Mouse (Mus musculus) frontal cortex, postnatal 10 days (tissue): ENCODE data around the gene Egln2.

Source experiments
- DNase-seq, 2 experiments: peaks; one replicate each; pipeline ENCODE4 v3.0.0; 2022; ENCODE audit warnings: low spot score in 2 of 2, mixed read lengths in 1 of 2

The Egln2 gene

GRCm38 (mm10) chr7:27166614-27167474 lies at the start of gene Egln2:
Gene Egln2, minus strand, starts transcription at chr7:27166802.
- peak; percentile 90 to 94 for DNase-seq

GRCm38 (mm10) chr7:27212626-27213025 lies 46.0 kb upstream of the Egln2 start:
- no peak for DNase-seq

GRCm38 (mm10) chr7:27203730-27204449 lies 37.3 kb upstream of the Egln2 start:
- DNase-seq, result no peak

- DNase-seq, result no peak
Measured at GRCm38 (mm10) chr7:27198779-27199178, 32.2 kb upstream of the Egln2 start.

- no peak for DNase-seq
Measured at GRCm38 (mm10) chr7:27198355-27198754, 31.8 kb upstream of the Egln2 start.

- DNase-seq, result no peak
Measured at GRCm38 (mm10) chr7:27197634-27198033, 31.0 kb upstream of the Egln2 start.

GRCm38 (mm10) chr7:27197136-27197535 lies 30.5 kb upstream of the Egln2 start:
- DNase-seq, result no peak

GRCm38 (mm10) chr7:27195681-27196611 lies 29.3 kb upstream of the Egln2 start, which contains the start of the genes BC024978 and Snrpa:
Gene BC024978, plus strand, starts transcription at chr7:27195781.
Gene Snrpa, minus strand, starts transcription at chr7:27196271.
- peak; percentile 96 to 100 for DNase-seq

GRCm38 (mm10) chr7:27193731-27194130 lies 27.1 kb upstream of the Egln2 start:
- DNase-seq, result no peak

- no peak for DNase-seq
Measured at GRCm38 (mm10) chr7:27192434-27192833, 25.8 kb upstream of the Egln2 start.

GRCm38 (mm10) chr7:27189271-27189931 lies 22.8 kb upstream of the Egln2 start:
- DNase-seq, result no peak

- no peak for DNase-seq
Measured at GRCm38 (mm10) chr7:27185986-27186385, 19.4 kb upstream of the Egln2 start.

GRCm38 (mm10) chr7:27184964-27185363 lies 18.4 kb upstream of the Egln2 start:
- DNase-seq, result no peak

- no peak for DNase-seq
Measured at GRCm38 (mm10) chr7:27182498-27182897, 15.9 kb upstream of the Egln2 start.

GRCm38 (mm10) chr7:27180837-27181695 lies 14.5 kb upstream of the Egln2 start, which contains the start of the genes Gm21983 and Mia:
Gene Gm21983, minus strand, starts transcription at chr7:27181086.
Gene Mia, minus strand, starts transcription at chr7:27181157.
- DNase-seq, result no peak

- DNase-seq, result no peak
Measured at GRCm38 (mm10) chr7:27180036-27180435, 13.4 kb upstream of the Egln2 start.

- DNase-seq, result no peak
Measured at GRCm38 (mm10) chr7:27179217-27179918, 12.8 kb upstream of the Egln2 start.

- DNase-seq, result peak; percentile 99
Measured at GRCm38 (mm10) chr7:27178324-27179216, 12.0 kb upstream of the Egln2 start, which contains the start of gene Rab4b. Gene Rab4b, minus strand, starts transcription at chr7:27178896.
